Mouse (Mus musculus) testis, adult 2 months (tissue): ENCODE results near the gene Immt. TPM values are rescaled to one million over a fixed set of nuclear protein-coding genes. Genes with fewer than 3 reads are reported as not detected.
A peak's percentile ranks its signal among the peaks of the same experiment; 100 is the strongest.

ENCODE experiments used
- H3K27ac ChIP-seq: fragments of 200-500 bp; 2 replicates; pipeline ENCODE4 v1.5.1; 2012; ENCODE audit warnings: low read depth, low read length; ENCODE audit not compliant: control insufficient read depth, insufficient read depth
- H3K27me3 ChIP-seq: fragments of 200-500 bp; 2 replicates; pipeline ENCODE4 v1.6.1; 2012; ENCODE audit warnings: mild to moderate bottlenecking, low read length, moderate library complexity; ENCODE audit not compliant: control insufficient read depth, insufficient read depth
- H3K36me3 ChIP-seq: fragments of 200-500 bp; 2 replicates; pipeline ENCODE4 v1.6.1; 2012; ENCODE audit warnings: mild to moderate bottlenecking, low read length; ENCODE audit not compliant: control insufficient read depth, insufficient read depth
- H3K4me1 ChIP-seq: fragments of 200-500 bp; 2 replicates; pipeline ENCODE4 v1.6.1; 2012; ENCODE audit warnings: low read length; ENCODE audit not compliant: control insufficient read depth, insufficient read depth
- H3K4me3 ChIP-seq: fragments of 200-500 bp; 2 replicates; pipeline ENCODE4 v1.5.1; 2012; ENCODE audit warnings: low read depth, mild to moderate bottlenecking, low read length, moderate library complexity, mixed read lengths; ENCODE audit not compliant: control insufficient read depth
- CTCF ChIP-seq: fragments of 200-500 bp; IDR thresholded peaks from 2 replicates; pipeline ENCODE4 v1.5.1; 2012; ENCODE audit warnings: low read depth, mild to moderate bottlenecking, inconsistent platforms, low read length, moderate library complexity; ENCODE audit not compliant: control insufficient read depth, insufficient read depth, insufficient replicate concordance
- POLR2A ChIP-seq: fragments of 200-500 bp; IDR thresholded peaks from 2 replicates; pipeline ENCODE4 v1.6.1; 2012; ENCODE audit warnings: low read depth, mild to moderate bottlenecking, inconsistent platforms, low read length, moderate library complexity; ENCODE audit not compliant: control insufficient read depth
- polyA plus RNA-seq: library from polyadenylated mRNA; depleted of rRNA; stranded (reverse); fragments of >200 nt; gene quantifications from 2 replicates; pipeline ENCODE4 v1.2.3, GENCODE M21; 2012

Gene Immt
- polyA plus RNA-seq, 1 experiment = 71.3 TPM

GRCm38 (mm10) chr6:71804061-71804829, 26.9 kb upstream of the Immt start:
- no peaks in the 10 kb centered on the region for H3K27me3 ChIP-seq
- peaks cover 5% of the 10 kb centered on the region for H3K4me1 ChIP-seq
- no peak overlapping the region for H3K27ac ChIP-seq
- H3K36me3 ChIP-seq = no peaks in the 10 kb centered on the region
- no peak for TF ChIP-seq POLR2A
- peak; percentile 73; the same call in 1 of the 2 replicates for TF ChIP-seq CTCF
- no peak overlapping the region for H3K4me3 ChIP-seq

- no peak overlapping the region for H3K27ac ChIP-seq
- no peaks in the 10 kb centered on the region for H3K4me1 ChIP-seq
- TF ChIP-seq CTCF = no peak
- TF ChIP-seq POLR2A = no peak
Observed at GRCm38 (mm10) chr6:71806713-71807112, 24.4 kb upstream of the Immt start.

GRCm38 (mm10) chr6:71809890-71810289, 21.2 kb upstream of the Immt start:
- no peak for TF ChIP-seq POLR2A
- TF ChIP-seq CTCF = no peak
- Histone ChIP-seq H3K4me3 (no peak overlapping the region), H3K4me1 (no peaks in the 10 kb centered on the region), H3K27me3 (no peaks in the 10 kb centered on the region), H3K36me3 (no peaks in the 10 kb centered on the region; the same call in 1 of the 2 replicates), H3K27ac (no peak overlapping the region)

More at GRCm38 (mm10) chr6:71806713-71807112, 24.4 kb upstream of the Immt start:
- Histone ChIP-seq H3K36me3 (no peaks in the 10 kb centered on the region), H3K27me3 (no peaks in the 10 kb centered on the region), H3K4me3 (no peak overlapping the region)

- Histone ChIP-seq H3K4me1 (no peaks in the 10 kb centered on the region), H3K27ac (no peak overlapping the region), H3K27me3 (no peaks in the 10 kb centered on the region), H3K36me3 (peaks cover 2% of the 10 kb centered on the region), H3K4me3 (no peak overlapping the region)
- TF ChIP-seq CTCF = no peak
- TF ChIP-seq POLR2A = no peak
Observed at GRCm38 (mm10) chr6:71812820-71813219, 18.3 kb upstream of the Immt start.

- peaks cover 2% of the 10 kb centered on the region for H3K36me3 ChIP-seq
- TF ChIP-seq POLR2A = no peak
- no peak for TF ChIP-seq CTCF
Observed at GRCm38 (mm10) chr6:71819764-71820292, 11.3 kb upstream of the Immt start.

GRCm38 (mm10) chr6:71823085-71823484, 8.0 kb upstream of the Immt start:
- peaks cover 4% of the 10 kb centered on the region; the same call in 1 of the 2 replicates for H3K4me1 ChIP-seq
- TF ChIP-seq CTCF (no peak), POLR2A (no peak)
- H3K27ac ChIP-seq = peak overlapping the region; percentile 95
- no peaks in the 10 kb centered on the region for H3K27me3 ChIP-seq
- H3K36me3 ChIP-seq = no peaks in the 10 kb centered on the region
- H3K4me3 ChIP-seq = peak overlapping the region; percentile 100

More at GRCm38 (mm10) chr6:71819764-71820292, 11.3 kb upstream of the Immt start:
- Histone ChIP-seq H3K4me3 (no peak overlapping the region), H3K4me1 (peaks cover 4% of the 10 kb centered on the region; the same call in 1 of the 2 replicates), H3K27me3 (no peaks in the 10 kb centered on the region), H3K27ac (no peak overlapping the region)

- H3K4me3 ChIP-seq = peak overlapping the region; percentile 100
- no peaks in the 10 kb centered on the region for H3K36me3 ChIP-seq
- H3K27me3 ChIP-seq = no peaks in the 10 kb centered on the region
- H3K27ac ChIP-seq = peak overlapping the region; percentile 95
- H3K4me1 ChIP-seq = peaks cover 4% of the 10 kb centered on the region; the same call in 1 of the 2 replicates
- no peak for TF ChIP-seq CTCF
- TF ChIP-seq POLR2A = peak; percentile 77
Observed at GRCm38 (mm10) chr6:71823488-71823887, 7.6 kb upstream of the Immt start.
